Mouse (Mus musculus) olfactory bulb, adult 2 months (tissue): ENCODE measurements around the gene Ccdc88c.

Source experiments
- CTCF ChIP-seq: fragments of 200-500 bp; IDR thresholded peaks from 2 replicates; pipeline ENCODE4 v1.5.1; 2012; ENCODE audit warnings: low read depth, mild to moderate bottlenecking, low read length, moderate library complexity; ENCODE audit not compliant: insufficient read depth
- POLR2A ChIP-seq: fragments of 200-500 bp; IDR thresholded peaks from 2 replicates; pipeline ENCODE4 v1.6.1; 2012; ENCODE audit warnings: mild to moderate bottlenecking, low read depth, low read length, moderate library complexity; ENCODE audit not compliant: insufficient read depth

- TF ChIP-seq CTCF (no peak), POLR2A (no peak)
Measured at GRCm38 (mm10) chr12:101007427-101007826, 21.4 kb downstream of the Ccdc88c start.
